Mouse (Mus musculus) ovary, postnatal 36 days (tissue): Measurements from ENCODE around the gene Gpr35.

Experiments
- DNase-seq: peaks from one replicate; pipeline ENCODE4 v3.0.0; 2022; ENCODE audit warnings: low spot score, mixed read lengths

Gpr35 gene

GRCm38 (mm10) chr1:92982931-92983605, 32.4 kb downstream of the Gpr35 start:
- no peak for DNase-seq

DNA sequence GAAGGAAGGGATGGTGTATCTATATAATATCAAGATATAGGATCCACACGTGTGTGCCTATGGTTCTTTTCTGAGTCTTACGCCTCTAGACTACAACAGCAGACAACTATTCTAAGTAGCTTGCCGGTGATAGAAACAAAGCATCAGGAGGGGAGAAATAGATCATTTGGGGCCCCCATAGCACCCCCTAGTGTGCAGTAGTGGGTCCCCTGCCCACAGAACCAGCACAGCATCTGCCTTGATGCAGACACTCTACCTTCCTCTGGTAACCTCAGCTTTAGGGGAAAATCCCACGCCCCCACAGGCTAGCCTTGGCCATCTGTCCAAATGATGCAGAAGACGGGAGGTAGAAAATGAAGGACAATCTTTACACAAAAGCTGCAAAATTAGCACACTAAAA, 34.3 kb downstream of the Gpr35 start:
- no peak for DNase-seq

DNA sequence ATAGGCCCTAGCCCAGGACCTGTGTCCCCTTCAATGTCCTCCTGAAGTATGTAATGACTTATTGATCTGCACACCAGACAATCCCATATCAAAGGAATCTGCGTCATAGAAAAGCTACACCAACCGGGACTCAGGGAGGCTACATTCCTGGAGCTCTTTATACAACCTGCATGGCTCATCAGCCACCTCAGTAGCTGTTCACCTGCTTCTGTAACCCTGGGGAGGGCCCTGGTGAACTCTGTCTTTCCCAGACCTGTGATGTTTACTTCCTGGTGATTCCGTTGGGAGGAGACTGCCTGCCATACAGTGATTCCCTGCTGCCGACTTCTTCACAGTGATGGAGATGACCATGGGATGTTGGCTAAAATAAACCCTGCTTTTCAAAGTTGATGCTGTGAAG, 38.2 kb downstream of the Gpr35 start:
- DNase-seq, result no peak

- DNase-seq, result no peak
Observed at GRCm38 (mm10) chr1:92989891-92990290, 39.2 kb downstream of the Gpr35 start.

- DNase-seq, result no peak
Observed at GRCm38 (mm10) chr1:92992214-92992855, 41.7 kb downstream of the Gpr35 start.

- DNase-seq, result no peak
Observed at GRCm38 (mm10) chr1:92992880-92993279, 42.2 kb downstream of the Gpr35 start.

- DNase-seq, result no peak
Observed at GRCm38 (mm10) chr1:93006061-93006460, 55.4 kb downstream of the Gpr35 start, which contains the start of gene Aqp12. Gene Aqp12, plus strand, starts transcription at chr1:93006334.

- DNase-seq, result peak; percentile 81
Observed at GRCm38 (mm10) chr1:93009196-93009595, 58.5 kb downstream of the Gpr35 start.

DNA sequence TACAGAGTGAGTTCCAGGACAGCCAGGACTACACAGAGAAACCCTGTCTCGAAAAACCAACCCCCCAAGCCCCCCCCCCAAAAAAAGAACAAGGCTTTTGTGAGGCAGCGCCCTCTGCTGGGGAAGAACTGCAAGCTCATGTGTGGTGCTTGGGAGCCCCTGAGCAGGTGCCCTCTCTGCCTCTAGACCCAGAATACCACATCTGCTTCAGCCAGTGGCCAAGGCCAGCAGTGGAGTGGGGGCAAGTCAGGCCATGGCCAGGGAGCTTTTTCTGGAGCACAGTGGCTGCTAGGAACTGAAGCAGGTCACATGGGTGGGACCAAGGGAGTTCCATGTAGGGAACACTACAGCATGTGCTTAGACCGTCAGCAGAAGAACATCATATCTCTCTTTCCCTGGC, 60.1 kb downstream of the Gpr35 start:
- peak; percentile 30 for DNase-seq

GRCm38 (mm10) chr1:93012103-93012585, 61.5 kb downstream of the Gpr35 start:
- peak; percentile 44 for DNase-seq

- no peak for DNase-seq
Observed at GRCm38 (mm10) chr1:93013367-93013766, 62.7 kb downstream of the Gpr35 start.

DNA sequence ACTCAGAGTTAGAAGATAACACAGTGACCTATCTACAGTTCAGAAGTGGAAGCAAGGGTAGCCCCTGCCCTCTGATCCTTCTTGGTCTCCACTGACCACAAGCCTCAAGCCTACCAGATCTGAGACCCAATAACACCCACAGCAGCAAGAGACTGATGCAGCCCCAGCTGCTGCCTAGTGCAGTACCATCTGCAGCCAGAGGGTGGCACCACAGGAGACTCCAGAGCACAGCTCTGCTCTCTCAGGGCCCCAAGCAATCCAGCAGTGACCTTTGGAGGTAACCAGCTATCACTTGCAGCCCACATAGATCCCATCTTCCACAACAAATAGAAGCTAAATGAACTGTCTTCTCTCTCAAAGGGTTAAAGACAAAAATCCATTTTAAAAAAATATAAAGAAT, 63.8 kb downstream of the Gpr35 start:
- DNase-seq, result peak; percentile 84

- DNase-seq, result no peak
Observed at GRCm38 (mm10) chr1:93015136-93015535, 64.5 kb downstream of the Gpr35 start.

- no peak for DNase-seq
Observed at GRCm38 (mm10) chr1:93018716-93019115, 68.1 kb downstream of the Gpr35 start.

- DNase-seq, result no peak
Observed at GRCm38 (mm10) chr1:93020602-93021001, 69.9 kb downstream of the Gpr35 start.

GRCm38 (mm10) chr1:93026600-93026999, 75.9 kb downstream of the Gpr35 start:
- DNase-seq, result no peak

DNA sequence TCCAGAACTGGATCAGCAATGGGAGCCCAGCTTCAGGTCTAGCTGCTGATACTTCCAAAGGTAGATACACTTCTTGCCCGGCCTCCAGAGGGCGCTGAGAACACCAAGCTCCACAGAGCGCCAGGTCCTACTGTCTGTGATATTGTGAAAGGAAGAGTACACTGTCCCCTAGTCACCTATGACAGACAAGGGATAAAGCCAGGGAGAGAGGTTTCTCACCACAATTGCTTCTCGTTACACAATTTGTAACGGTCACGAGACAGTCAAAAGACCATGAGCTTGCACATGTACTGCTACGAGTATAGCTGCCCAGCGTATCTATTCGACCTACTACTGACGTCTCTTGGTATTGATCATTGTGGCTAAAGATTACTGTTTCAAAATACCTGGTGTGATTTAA, 78.7 kb downstream of the Gpr35 start:
- no peak for DNase-seq

DNA sequence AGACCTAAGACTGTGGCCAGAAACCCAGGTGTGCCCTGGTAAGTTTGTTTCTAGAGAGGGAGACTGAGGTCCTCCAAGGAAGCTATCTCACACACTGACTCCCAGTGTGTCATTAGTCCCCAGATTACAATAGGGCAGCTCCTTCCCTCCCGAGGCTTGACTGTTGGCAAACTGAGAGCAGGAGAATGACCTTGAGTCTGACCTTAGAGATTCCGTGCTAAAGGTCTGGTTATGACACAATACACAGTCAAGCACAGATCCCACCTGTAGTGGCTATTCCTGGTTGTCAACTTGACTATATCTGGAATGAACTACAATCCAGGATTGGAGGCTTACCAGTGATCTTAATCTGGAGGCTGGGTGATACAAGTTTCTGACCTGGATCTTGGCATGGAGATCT, 79.4 kb downstream of the Gpr35 start:
- DNase-seq, result no peak

DNA sequence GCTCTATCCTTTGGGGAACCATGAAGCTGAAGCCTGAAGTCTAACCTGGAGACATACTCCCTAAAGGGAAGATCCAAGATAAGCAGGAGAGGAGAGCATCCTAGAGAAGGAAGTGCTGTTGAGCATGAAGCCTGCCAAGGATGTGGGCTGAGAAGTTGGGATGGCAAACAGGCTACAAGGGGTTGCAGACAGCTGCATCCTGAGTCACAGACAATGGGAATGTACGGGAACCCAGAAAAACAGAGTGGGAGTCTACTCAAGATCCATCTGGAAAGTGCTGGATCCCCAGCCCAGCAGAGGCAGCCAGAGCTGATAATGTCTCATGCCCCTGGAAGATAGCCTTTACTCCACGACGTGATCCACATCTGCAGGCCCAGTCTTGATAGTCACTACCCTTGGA, 80.5 kb downstream of the Gpr35 start:
- no peak for DNase-seq

DNA sequence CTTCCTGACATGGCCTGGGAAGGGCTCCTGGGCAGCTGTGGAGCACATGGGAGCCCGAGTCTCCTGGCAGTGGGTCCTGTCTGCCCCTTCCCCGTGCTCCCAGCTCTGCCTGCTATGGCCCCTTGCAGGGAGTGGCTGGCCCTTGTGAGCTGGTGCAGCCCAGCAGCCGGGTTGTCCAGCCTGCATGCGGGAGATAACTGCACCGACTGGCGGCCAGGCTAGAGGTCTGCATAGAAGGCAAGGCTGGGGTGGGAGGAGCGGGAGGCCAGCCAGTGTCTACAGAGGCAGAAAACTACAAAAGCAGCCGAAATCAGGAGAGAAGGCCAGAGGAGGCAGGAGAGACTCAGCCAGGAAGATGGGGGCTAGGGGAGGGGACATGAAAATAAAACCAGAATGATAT, 83.3 kb downstream of the Gpr35 start:
- DNase-seq, result peak; percentile 50

GRCm38 (mm10) chr1:93035981-93036380, 85.3 kb downstream of the Gpr35 start:
- DNase-seq, result no peak
